Mouse (Mus musculus) midbrain, embryonic 11.5 days (tissue): Measurements from ENCODE around the gene Xrn2. TPM values are rescaled to one million over a fixed set of nuclear protein-coding genes. Genes with fewer than 3 reads are reported as not detected.

Experiments
- ATAC-seq: fragments of 200-750 bp; cut with Nextera tagmentation; 2 replicates; pipeline ENCODE4 v1.8.0; 2017; ENCODE audit warnings: moderate TSS enrichment, moderate library complexity; ENCODE audit not compliant: low FRiP score
- DNase-seq: peaks from one replicate; pipeline ENCODE4 v3.0.0; 2015; ENCODE audit warnings: low spot score; ENCODE audit errors: missing footprints
- H3K27ac ChIP-seq: fragments of 300-500 bp; sonication (generic); 2 replicates; pipeline ENCODE4 v1.5.1; 2014; ENCODE audit warnings: low read depth, low read length
- H3K27me3 ChIP-seq: fragments of 300-500 bp; sonication (generic); 2 replicates; pipeline ENCODE4 v1.6.1; 2014; ENCODE audit warnings: mild to moderate bottlenecking, low read length, moderate library complexity, mixed read lengths; ENCODE audit not compliant: control insufficient read depth, insufficient read depth
- H3K36me3 ChIP-seq: fragments of 300-500 bp; sonication (generic); 2 replicates; pipeline ENCODE4 v1.6.1; 2014; ENCODE audit warnings: mild to moderate bottlenecking, low read length, moderate library complexity, mixed read lengths; ENCODE audit not compliant: control insufficient read depth, insufficient read depth
- H3K4me1 ChIP-seq: fragments of 300-500 bp; sonication (generic); 2 replicates; pipeline ENCODE4 v1.6.1; 2014; ENCODE audit warnings: low read length; ENCODE audit not compliant: control insufficient read depth, insufficient read depth
- H3K4me2 ChIP-seq: fragments of 300-500 bp; sonication (generic); 2 replicates; pipeline ENCODE4 v1.6.1; 2014; ENCODE audit warnings: mild to moderate bottlenecking, moderate library complexity
- H3K4me3 ChIP-seq: fragments of 300-500 bp; sonication (generic); 2 replicates; pipeline ENCODE4 v1.5.1; 2014; ENCODE audit warnings: low read depth, low read length
- H3K9ac ChIP-seq: fragments of 300-500 bp; sonication (generic); 2 replicates; pipeline ENCODE4 v1.6.1; 2014; ENCODE audit warnings: low read length
- H3K9me3 ChIP-seq: fragments of 300-500 bp; sonication (generic); 2 replicates; pipeline ENCODE4 v1.6.1; 2016; ENCODE audit warnings: low read length; ENCODE audit not compliant: control insufficient read depth
- WGBS: fragments of 180-500 bp; shearing (Covaris S2); extraction: QIAGEN DNeasy Blood & Tissue Kit; methylation state at CpG from one replicate; pipeline ENCODE4 v1.1.7; 2014; 5-methylcytosine and 5-hydroxymethylcytosine counted together
- polyA plus RNA-seq: library from polyadenylated mRNA; unstranded; fragments of >200 nt; fragmentation: Nextera tagmentation; extraction: Ambion mirVana; gene quantifications from 2 replicates; pipeline ENCODE4 v1.2.1, GENCODE M21; 2014

Gene Xrn2
- polyA plus RNA-seq, 1 experiment from 2014 or later: 113 TPM

DNA sequence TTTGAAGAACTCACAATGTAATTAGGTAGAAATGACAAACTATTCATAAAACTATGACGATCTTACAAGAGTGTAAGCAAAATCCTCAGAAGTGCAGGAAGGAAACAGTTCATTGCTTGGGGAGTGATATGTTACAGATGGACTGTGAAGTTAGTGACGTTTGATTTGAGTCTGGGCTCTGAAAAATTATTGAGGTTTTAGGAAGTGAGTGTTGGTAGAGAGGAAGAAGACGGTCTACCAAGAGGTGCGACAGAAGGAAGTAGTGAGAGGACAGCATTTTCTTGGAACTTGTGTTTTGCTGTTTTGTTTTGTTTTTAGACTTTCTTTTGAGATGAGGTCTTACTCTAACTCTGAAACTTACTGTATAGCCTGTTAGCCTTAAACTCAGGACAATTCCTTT lies 10.8 kb downstream of the Xrn2 start:
- Histone ChIP-seq H3K9me3 (no peaks in the 10 kb centered on the region), H3K4me1 (no peaks in the 10 kb centered on the region), H3K9ac (no peak overlapping the region), H3K27me3 (no peaks in the 10 kb centered on the region), H3K4me3 (no peak overlapping the region), H3K27ac (no peak overlapping the region), H3K4me2 (no peak overlapping the region), H3K36me3 (no peaks in the 10 kb centered on the region; the same call in 1 of the 2 replicates)
- DNase-seq (peak; percentile 41), ATAC-seq (no peak)
- WGBS: 96% methylated on average over 4 of the region's 4 CpGs

DNA sequence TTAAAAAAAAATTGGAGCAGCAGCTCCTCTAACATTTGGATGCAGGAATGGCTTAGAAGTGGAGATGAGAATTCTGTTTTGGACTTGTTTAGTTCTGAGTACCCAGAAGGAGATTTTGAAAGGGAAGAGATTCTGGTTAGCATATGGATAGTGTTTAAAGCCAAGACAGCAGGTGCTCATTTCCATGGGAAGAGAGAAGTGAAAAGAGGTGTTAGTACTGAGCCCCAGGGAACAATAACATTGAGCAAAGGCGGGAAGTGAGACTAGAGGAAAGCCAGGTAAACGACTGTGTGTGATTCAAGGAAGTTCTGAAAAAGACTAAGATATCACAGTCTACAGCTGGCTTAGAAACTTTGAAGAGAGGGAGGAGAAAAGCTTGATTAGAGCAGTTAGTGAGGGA lies 20.3 kb downstream of the Xrn2 start:
- 61% methylated on average over 2 of the region's 2 CpGs for WGBS
- Histone ChIP-seq H3K27me3 (no peaks in the 10 kb centered on the region), H3K27ac (no peak overlapping the region), H3K4me3 (no peak overlapping the region), H3K9me3 (no peaks in the 10 kb centered on the region), H3K4me2 (no peak overlapping the region), H3K4me1 (no peaks in the 10 kb centered on the region), H3K36me3 (peaks cover 10% of the 10 kb centered on the region; the same call in 1 of the 2 replicates), H3K9ac (no peak overlapping the region)
- ATAC-seq: no peak
- no peak for DNase-seq

DNA sequence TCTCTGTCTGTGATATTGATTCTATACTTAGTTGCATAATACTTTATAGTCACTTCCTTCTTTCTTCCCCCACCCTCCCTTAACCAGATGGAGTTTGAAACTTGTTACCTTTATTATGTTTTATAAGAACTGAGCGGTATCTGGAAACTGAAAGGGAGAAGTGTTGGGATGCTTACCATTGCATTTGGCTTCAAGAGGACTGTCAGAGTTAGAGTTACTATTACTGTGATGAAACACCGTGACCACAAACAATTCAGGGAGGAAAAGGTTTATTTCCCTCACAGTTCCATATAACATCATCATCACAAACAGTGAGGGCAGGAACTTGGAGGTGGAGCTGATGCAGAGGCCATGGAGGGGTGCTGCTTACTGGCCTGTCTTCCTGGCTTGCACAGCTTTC lies 23.1 kb downstream of the Xrn2 start:
- no peaks in the 10 kb centered on the region for H3K9me3 ChIP-seq
- H3K27ac ChIP-seq: no peak overlapping the region
- H3K9ac ChIP-seq: no peak overlapping the region
- no peak overlapping the region for H3K4me2 ChIP-seq
- no peak for ATAC-seq
- H3K4me3 ChIP-seq: no peak overlapping the region
- H3K36me3 ChIP-seq: peaks cover 10% of the 10 kb centered on the region
- DNase-seq: no peak
- no peaks in the 10 kb centered on the region for H3K4me1 ChIP-seq
- H3K27me3 ChIP-seq: no peaks in the 10 kb centered on the region
- 98% methylated on average over 2 of the region's 2 CpGs for WGBS

GRCm38 (mm10) chr2:147047051-147047450 lies 34.3 kb downstream of the Xrn2 start:
- WGBS: 96% methylated on average over 3 of the region's 3 CpGs
- no peak overlapping the region for H3K9ac ChIP-seq
- H3K27ac ChIP-seq: no peak overlapping the region
- H3K36me3 ChIP-seq: no peaks in the 10 kb centered on the region; the same call in none of the 2 replicates
- no peak for ATAC-seq
- peak; percentile 44 for DNase-seq
- H3K27me3 ChIP-seq: no peaks in the 10 kb centered on the region
- no peak overlapping the region for H3K4me3 ChIP-seq
- H3K4me2 ChIP-seq: no peak overlapping the region
- no peaks in the 10 kb centered on the region for H3K9me3 ChIP-seq
- no peaks in the 10 kb centered on the region for H3K4me1 ChIP-seq

GRCm38 (mm10) chr2:147053229-147053892 lies 40.6 kb downstream of the Xrn2 start:
- peaks cover 12% of the 10 kb centered on the region; the same call in 1 of the 2 replicates for H3K36me3 ChIP-seq
- no peak overlapping the region for H3K4me3 ChIP-seq
- H3K4me1 ChIP-seq: no peaks in the 10 kb centered on the region
- no peak overlapping the region for H3K4me2 ChIP-seq
- DNase-seq (no peak), ATAC-seq (no peak)
- no peaks in the 10 kb centered on the region for H3K9me3 ChIP-seq
- WGBS: 88% methylated on average over 2 of the region's 2 CpGs
- H3K9ac ChIP-seq: no peak overlapping the region
- H3K27me3 ChIP-seq: no peaks in the 10 kb centered on the region
- no peak overlapping the region for H3K27ac ChIP-seq

GRCm38 (mm10) chr2:147067480-147068246 lies 54.9 kb downstream of the Xrn2 start:
- ATAC-seq (no peak), DNase-seq (no peak)
- H3K4me3 ChIP-seq: no peak overlapping the region
- H3K27ac ChIP-seq: no peak overlapping the region
- WGBS: 97% methylated on average over 1 of the region's 1 CpGs
- H3K4me2 ChIP-seq: no peak overlapping the region
- no peak overlapping the region for H3K9ac ChIP-seq
- no peaks in the 10 kb centered on the region for H3K9me3 ChIP-seq
- H3K4me1 ChIP-seq: no peaks in the 10 kb centered on the region
- no peaks in the 10 kb centered on the region for H3K27me3 ChIP-seq
- no peaks in the 10 kb centered on the region for H3K36me3 ChIP-seq

DNA sequence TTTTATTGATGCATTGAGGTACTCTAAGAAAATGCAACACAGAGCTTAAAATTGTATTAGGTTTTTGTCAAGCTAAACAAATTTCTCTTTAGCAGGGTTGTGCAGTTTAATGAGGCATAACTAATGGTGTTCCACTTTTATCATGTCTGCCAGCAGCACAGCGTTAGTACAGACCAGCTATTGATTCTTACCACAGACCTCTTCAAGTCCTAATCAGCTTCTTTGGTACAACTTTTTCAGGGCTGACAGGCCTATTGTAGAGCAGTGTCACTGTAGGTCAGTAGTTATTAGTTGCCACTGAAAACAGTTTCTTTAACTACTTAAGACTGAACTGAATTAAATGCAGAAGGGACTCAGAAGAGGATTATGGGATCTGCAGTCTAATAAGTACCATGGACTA lies 56.3 kb downstream of the Xrn2 start:
- Histone ChIP-seq H3K9ac (no peak overlapping the region), H3K27ac (no peak overlapping the region), H3K36me3 (no peaks in the 10 kb centered on the region), H3K27me3 (no peaks in the 10 kb centered on the region), H3K4me3 (no peak overlapping the region), H3K4me1 (no peaks in the 10 kb centered on the region), H3K4me2 (no peak overlapping the region), H3K9me3 (no peaks in the 10 kb centered on the region)
- DNase-seq (no peak), ATAC-seq (peak; percentile 33; the same call in 1 of the 2 replicates)
- WGBS: 29% methylated on average over 1 of the region's 1 CpGs

DNA sequence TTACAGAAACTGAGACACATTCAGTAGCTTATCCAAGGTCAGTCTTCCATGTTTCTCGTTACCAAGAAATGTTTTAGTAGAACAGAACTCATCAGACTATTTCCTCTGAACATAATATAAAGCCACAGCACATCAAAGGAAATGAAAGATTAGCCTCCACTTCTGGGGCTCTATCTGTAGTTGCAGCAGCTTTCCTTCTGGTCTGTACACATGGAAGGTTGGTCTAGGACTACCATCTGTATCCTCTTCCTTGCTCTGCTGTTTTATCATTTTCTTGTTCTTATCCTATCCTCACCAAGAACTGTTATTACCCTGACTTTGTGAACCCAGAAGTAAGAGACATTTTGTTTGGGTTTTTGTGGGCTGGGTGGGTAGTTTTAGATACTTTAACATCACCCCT lies 57.5 kb downstream of the Xrn2 start:
- Histone ChIP-seq H3K27me3 (no peaks in the 10 kb centered on the region), H3K27ac (no peak overlapping the region), H3K4me1 (no peaks in the 10 kb centered on the region), H3K9me3 (no peaks in the 10 kb centered on the region), H3K4me3 (no peak overlapping the region), H3K36me3 (0 out of 2 replicates have a peak, but pooled peaks cover 2% of the 10 kb centered on the region), H3K9ac (no peak overlapping the region), H3K4me2 (no peak overlapping the region)
- DNase-seq (no peak), ATAC-seq (no peak)
- WGBS: 97% methylated on average over 1 of the region's 1 CpGs

DNA sequence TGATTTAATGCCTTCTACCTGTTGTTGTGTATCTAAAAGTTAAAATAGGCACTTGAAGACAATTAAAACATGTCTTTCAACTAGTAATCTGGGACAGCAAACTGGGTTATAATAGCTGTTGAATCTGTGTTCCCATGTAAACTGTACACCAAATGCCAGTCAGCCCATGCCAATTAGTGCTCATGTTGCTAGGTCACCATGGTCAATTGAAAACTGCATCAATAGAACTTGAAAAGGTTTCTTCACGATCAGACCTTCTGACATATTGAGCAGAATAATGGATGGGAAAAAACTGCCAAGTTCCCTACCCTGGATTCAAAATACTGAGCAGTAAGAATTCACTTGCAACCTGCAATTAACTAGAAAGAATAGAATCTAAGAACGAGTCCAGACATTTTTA lies 61.2 kb downstream of the Xrn2 start:
- Histone ChIP-seq H3K27ac (no peak overlapping the region), H3K4me3 (no peak overlapping the region), H3K27me3 (no peaks in the 10 kb centered on the region), H3K9ac (no peak overlapping the region), H3K9me3 (no peaks in the 10 kb centered on the region), H3K36me3 (peaks cover 2% of the 10 kb centered on the region; the same call in 1 of the 2 replicates), H3K4me2 (no peak overlapping the region), H3K4me1 (no peaks in the 10 kb centered on the region)
- ATAC-seq (no peak), DNase-seq (no peak)
- 81% methylated on average over 2 of the region's 2 CpGs for WGBS
